Mouse (Mus musculus) heart, adult 2 months (tissue): ENCODE measurements at regions not wholly inside any gene's neighbourhood (a gene's known extent, or its start where the extent isn't known, plus 50 kb on each side); places are given as distances from the start of the nearest gene placed in this dataset.

Source experiments
- DNase-seq, 2 experiments: peaks; one replicate each; pipeline ENCODE4 v3.0.0; 2021
- H3K27ac ChIP-seq: fragments of 200-600 bp; 2 replicates; pipeline ENCODE4 v1.8.1; 2022
- H3K27me3 ChIP-seq: fragments of 200-500 bp; 2 replicates; pipeline ENCODE4 v1.6.1; 2012; ENCODE audit warnings: mild to moderate bottlenecking, low read length, inconsistent platforms, mixed read lengths; ENCODE audit not compliant: control insufficient read depth, insufficient read depth
- H3K36me3 ChIP-seq: fragments of 200-500 bp; 2 replicates; pipeline ENCODE4 v1.6.1; 2012; ENCODE audit warnings: low read length, inconsistent platforms; ENCODE audit not compliant: control insufficient read depth, insufficient read depth
- H3K4me1 ChIP-seq: fragments of 200-500 bp; 2 replicates; pipeline ENCODE4 v1.6.1; 2011; ENCODE audit warnings: low read length; ENCODE audit not compliant: control insufficient read depth, insufficient read depth
- H3K4me3 ChIP-seq: fragments of 200-600 bp; 2 replicates; pipeline ENCODE4 v1.8.1; 2022
- H3K79me2 ChIP-seq: fragments of 200-500 bp; replicated peaks from 2 replicates; pipeline ENCODE4 v1.6.1; 2012; ENCODE audit warnings: mild to moderate bottlenecking, inconsistent platforms, low read length, moderate library complexity, mixed read lengths; ENCODE audit not compliant: control insufficient read depth, insufficient read depth
- H3K9ac ChIP-seq: fragments of 200-500 bp; 2 replicates; pipeline ENCODE4 v1.6.1; 2012; ENCODE audit warnings: low read depth, mild to moderate bottlenecking, control low read depth, inconsistent platforms, low read length, mixed read lengths
- CTCF ChIP-seq: fragments of 200-600 bp; IDR thresholded peaks from 2 replicates; pipeline ENCODE4 v1.8.1; 2022; ENCODE audit warnings: antibody characterized with exemption, mild to moderate bottlenecking, moderate library complexity
- EP300 ChIP-seq: fragments of 200-500 bp; IDR thresholded peaks from 2 replicates; pipeline ENCODE4 v1.6.1; 2011; ENCODE audit warnings: low read depth, low read length, control low read depth; ENCODE audit not compliant: insufficient read depth
- POLR2A ChIP-seq: fragments of 200-500 bp; IDR thresholded peaks from 2 replicates; pipeline ENCODE4 v1.6.1; 2011; ENCODE audit warnings: mild to moderate bottlenecking, low read depth, low read length, control low read depth; ENCODE audit not compliant: insufficient read depth
- whole genome bisulfite sequencing: fragments of 180-500 bp; shearing (Covaris S2); methylation state at CpG from one replicate; pipeline ENCODE4 v1.1.7; 2018; 5-methylcytosine and 5-hydroxymethylcytosine counted together
- intact Hi-C: fragments of 180-260 bp; cut with DNase I; formaldehyde crosslinking; loops from one replicate; pipeline ENCODE4 v1.15.1; 2025

GRCm38 (mm10) chr2:128497891-128498290, 93.1 kb upstream of the Spdye4c start:
- Histone ChIP-seq H3K9ac (no peak overlapping the region), H3K27ac (no peak overlapping the region), H3K4me1 (no peaks in the 10 kb centered on the region), H3K79me2 (no peaks in the 10 kb centered on the region), H3K27me3 (no peaks in the 10 kb centered on the region), H3K4me3 (no peak overlapping the region), H3K36me3 (no peaks in the 10 kb centered on the region)
- intact Hi-C loops, result no loop called here
- no peak for DNase-seq
- no peak for TF ChIP-seq EP300
- no peak for TF ChIP-seq CTCF
- no peak for TF ChIP-seq POLR2A
- 79% methylated on average over 3 of the region's 3 CpGs for WGBS

- no peak for DNase-seq
- Histone ChIP-seq H3K4me3 (no peak overlapping the region), H3K9ac (no peak overlapping the region), H3K36me3 (no peaks in the 10 kb centered on the region), H3K79me2 (no peaks in the 10 kb centered on the region), H3K27ac (no peak overlapping the region), H3K27me3 (no peaks in the 10 kb centered on the region), H3K4me1 (peaks cover 4% of the 10 kb centered on the region; the same call in 1 of the 2 replicates)
- intact Hi-C loops, result no loop called here
- 69% methylated on average over 5 of the region's 5 CpGs for WGBS
- no peak for TF ChIP-seq CTCF
- TF ChIP-seq POLR2A, result no peak
- TF ChIP-seq EP300, result no peak
Observed at GRCm38 (mm10) chr2:128498611-128499010, 92.4 kb upstream of the Spdye4c start.

- 75% methylated on average over 14 of the region's 14 CpGs for WGBS
- H3K9ac ChIP-seq, result no peak overlapping the region
- H3K27ac ChIP-seq, result no peak overlapping the region
- no peak for DNase-seq
- H3K4me1 ChIP-seq, result peaks cover 4% of the 10 kb centered on the region; the same call in 1 of the 2 replicates
- TF ChIP-seq EP300, result no peak
- TF ChIP-seq CTCF, result no peak
- TF ChIP-seq POLR2A, result no peak
- H3K27me3 ChIP-seq, result no peaks in the 10 kb centered on the region
- H3K4me3 ChIP-seq, result no peak overlapping the region
- intact Hi-C loops, result no loop called here
- no peaks in the 10 kb centered on the region for H3K79me2 ChIP-seq
- no peaks in the 10 kb centered on the region for H3K36me3 ChIP-seq
Observed at GRCm38 (mm10) chr2:128499575-128500184, 91.3 kb upstream of the Spdye4c start.

- H3K4me1 ChIP-seq, result peaks cover 8% of the 10 kb centered on the region
- intact Hi-C loops, result no loop called here
- H3K9ac ChIP-seq, result no peak overlapping the region
- no peaks in the 10 kb centered on the region; the same call in 1 of the 2 replicates for H3K36me3 ChIP-seq
- H3K27me3 ChIP-seq, result no peaks in the 10 kb centered on the region
- H3K27ac ChIP-seq, result no peak overlapping the region
- no peaks in the 10 kb centered on the region for H3K79me2 ChIP-seq
- no peak for DNase-seq
- TF ChIP-seq CTCF (0 out of 2 replicates have a peak, but pooled peaks have one; percentile 5), POLR2A (no peak)
- 67% methylated on average over 4 of the region's 4 CpGs for WGBS
- no peak overlapping the region for H3K4me3 ChIP-seq
Observed at GRCm38 (mm10) chr2:128502676-128503075, 88.3 kb upstream of the Spdye4c start.

GRCm38 (mm10) chr2:128503136-128503935, 87.7 kb upstream of the Spdye4c start:
- DNase-seq, result peak in 1 of 2 experiments; percentile 30
- peaks cover 12% of the 10 kb centered on the region for H3K4me1 ChIP-seq
- H3K36me3 ChIP-seq, result no peaks in the 10 kb centered on the region; the same call in 1 of the 2 replicates
- no peak overlapping the region for H3K4me3 ChIP-seq
- H3K79me2 ChIP-seq, result no peaks in the 10 kb centered on the region
- 62% methylated on average over 2 of the region's 2 CpGs for WGBS
- no peak overlapping the region for H3K9ac ChIP-seq
- TF ChIP-seq EP300, result no peak
- TF ChIP-seq CTCF, result no peak
- no peak for TF ChIP-seq POLR2A
- intact Hi-C loops, result no loop called here
- H3K27me3 ChIP-seq, result no peaks in the 10 kb centered on the region
- peak overlapping the region; percentile 27; the same call in 1 of the 2 replicates for H3K27ac ChIP-seq
